Mouse (Mus musculus): ENCODE data around the gene Shh. TPM values are rescaled to one million over a fixed set of nuclear protein-coding genes. Genes with fewer than 3 reads are reported as not detected.

The Shh gene
- polyA plus RNA-seq, 2 experiments: 0.06 to 0.33 TPM

GRCm38 (mm10) chr5:28462741-28463590 lies 4.1 kb downstream of the Shh start:
- H3K9me3 ChIP-seq (ENCODE audit: control insufficient read depth, low read length): no peaks in the 10 kb centered on the region
- DNase-seq (ENCODE audit: low spot score) (no peak), ATAC-seq (ENCODE audit: low FRiP score, low read depth) (no peak)
- peaks cover 19% of the 10 kb centered on the region for H3K4me1 ChIP-seq (ENCODE audit: control insufficient read depth, insufficient read depth, low read length)
- WGBS: 3% methylated on average over 33 of the region's 33 CpGs
- no peaks in the 10 kb centered on the region for H3K36me3 ChIP-seq (ENCODE audit: control insufficient read depth, insufficient read depth, low read length)
- peaks cover 100% of the 10 kb centered on the region for H3K27me3 ChIP-seq (ENCODE audit: control insufficient read depth, insufficient read depth, low read length)
- H3K4me2 ChIP-seq (replicated peaks; ENCODE audit: low read depth, low read length, severe bottlenecking): no peak overlapping the region
- H3K4me3 ChIP-seq (replicated peaks; ENCODE audit: low read length): no peak overlapping the region
- TF ChIP-seq POLR2A (IDR thresholded peaks at IDR 0.05; ENCODE audit: borderline replicate concordance, extremely low read depth, insufficient read depth, insufficient read length): no peak
- H3K27ac ChIP-seq (replicated peaks; ENCODE audit: low read depth, low read length): no peak overlapping the region
- no peak overlapping the region for H3K9ac ChIP-seq (ENCODE audit: low read depth, low read length, severe bottlenecking)

GRCm38 (mm10) chr5:28461376-28461775 lies 5.7 kb downstream of the Shh start:
- 13% methylated on average over 11 of the region's 11 CpGs for WGBS
- H3K27me3 ChIP-seq (ENCODE audit: control insufficient read depth, insufficient read depth, low read length): peaks cover 94% of the 10 kb centered on the region
- TF ChIP-seq POLR2A (IDR thresholded peaks at IDR 0.05; ENCODE audit: borderline replicate concordance, extremely low read depth, insufficient read depth, insufficient read length): no peak
- no peaks in the 10 kb centered on the region for H3K36me3 ChIP-seq (ENCODE audit: control insufficient read depth, insufficient read depth, low read length)
- no peak overlapping the region for H3K27ac ChIP-seq (replicated peaks; ENCODE audit: low read depth, low read length)
- H3K4me2 ChIP-seq (replicated peaks; ENCODE audit: low read depth, low read length, severe bottlenecking): no peak overlapping the region
- no peak for DNase-seq (ENCODE audit: low spot score)
- ATAC-seq (ENCODE audit: low FRiP score, low read depth): no peak
- H3K4me3 ChIP-seq (replicated peaks; ENCODE audit: low read length): no peak overlapping the region
- peaks cover 22% of the 10 kb centered on the region for H3K4me1 ChIP-seq (ENCODE audit: control insufficient read depth, insufficient read depth, low read length)
- H3K9ac ChIP-seq (ENCODE audit: low read depth, low read length, severe bottlenecking): no peak overlapping the region
- H3K9me3 ChIP-seq (ENCODE audit: control insufficient read depth, low read length): no peaks in the 10 kb centered on the region

- H3K4me2 ChIP-seq (replicated peaks; ENCODE audit: low read depth, low read length, severe bottlenecking): no peak overlapping the region
- H3K4me1 ChIP-seq (ENCODE audit: control insufficient read depth, insufficient read depth, low read length): peaks cover 22% of the 10 kb centered on the region
Observed at GRCm38 (mm10) chr5:28460556-28461350, 6.3 kb downstream of the Shh start.

DNA sequence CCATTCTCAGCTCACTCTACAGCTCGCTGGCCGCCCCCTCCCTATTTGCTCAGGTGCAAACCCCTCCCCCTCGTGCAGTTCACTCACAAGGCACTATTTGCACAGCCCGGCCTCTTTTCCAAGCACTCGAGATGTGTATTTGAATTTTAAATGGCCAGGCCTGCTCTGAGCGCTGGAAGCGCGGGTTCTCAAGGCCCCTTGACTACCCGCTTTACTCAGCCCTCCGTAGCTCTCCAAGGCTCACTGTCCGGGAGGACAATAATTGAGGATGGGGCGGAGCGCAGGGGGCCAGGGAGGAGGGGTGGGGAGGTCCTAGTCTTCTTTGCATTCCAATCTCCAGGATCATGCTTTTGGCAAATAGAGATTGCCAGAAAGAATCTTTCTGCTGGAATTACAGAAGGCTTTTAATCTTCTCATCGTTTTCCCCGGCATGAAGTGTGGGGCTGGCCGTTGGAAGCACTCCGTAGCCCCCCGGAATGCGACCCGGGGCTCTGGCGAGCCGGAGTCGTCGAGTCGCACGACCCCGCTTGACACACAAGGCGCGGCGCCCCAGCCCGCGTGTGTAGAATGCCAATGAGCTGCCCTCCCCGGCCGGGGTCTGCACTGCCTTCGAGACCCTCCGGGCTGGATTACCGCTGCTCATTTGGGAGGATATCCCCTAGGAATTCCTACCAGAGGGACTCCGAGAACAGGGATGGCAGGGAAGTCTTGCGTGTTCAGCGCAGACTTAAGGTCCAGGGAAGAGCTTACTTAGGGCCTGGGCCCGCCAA lies 7.4 kb downstream of the Shh start:
- Histone ChIP-seq H3K9ac (ENCODE audit: low read depth, low read length, severe bottlenecking) (no peak overlapping the region), H3K4me1 (ENCODE audit: control insufficient read depth, insufficient read depth, low read length) (peaks cover 19% of the 10 kb centered on the region), H3K4me2 (replicated peaks; ENCODE audit: low read depth, low read length, severe bottlenecking) (no peak overlapping the region), H3K9me3 (ENCODE audit: control insufficient read depth, low read length) (no peaks in the 10 kb centered on the region), H3K36me3 (ENCODE audit: control insufficient read depth, insufficient read depth, low read length) (no peaks in the 10 kb centered on the region), H3K4me3 (replicated peaks; ENCODE audit: low read length) (peak overlapping the region; percentile 16; the same call in 1 of the 2 replicates), H3K27me3 (ENCODE audit: control insufficient read depth, insufficient read depth, low read length) (peaks cover 87% of the 10 kb centered on the region), H3K27ac (replicated peaks; ENCODE audit: low read depth, low read length) (no peak overlapping the region)
- 1% methylated on average over 40 of the region's 41 CpGs for WGBS
- TF ChIP-seq POLR2A (IDR thresholded peaks at IDR 0.05; ENCODE audit: borderline replicate concordance, extremely low read depth, insufficient read depth, insufficient read length): no peak
- DNase-seq (ENCODE audit: low spot score) (no peak), ATAC-seq (ENCODE audit: low FRiP score, low read depth) (no peak)

More at GRCm38 (mm10) chr5:28460556-28461350, 6.3 kb downstream of the Shh start:
- DNase-seq (ENCODE audit: low spot score) (no peak), ATAC-seq (ENCODE audit: low FRiP score, low read depth) (no peak)
- WGBS: 2% methylated on average over 15 of the region's 17 CpGs
- Histone ChIP-seq H3K36me3 (ENCODE audit: control insufficient read depth, insufficient read depth, low read length) (no peaks in the 10 kb centered on the region), H3K27me3 (ENCODE audit: control insufficient read depth, insufficient read depth, low read length) (peaks cover 94% of the 10 kb centered on the region), H3K9ac (ENCODE audit: low read depth, low read length, severe bottlenecking) (no peak overlapping the region), H3K9me3 (ENCODE audit: control insufficient read depth, low read length) (no peaks in the 10 kb centered on the region), H3K27ac (replicated peaks; ENCODE audit: low read depth, low read length) (no peak overlapping the region), H3K4me3 (replicated peaks; ENCODE audit: low read length) (no peak overlapping the region; the same call in 1 of the 2 replicates)
- TF ChIP-seq POLR2A (IDR thresholded peaks at IDR 0.05; ENCODE audit: borderline replicate concordance, extremely low read depth, insufficient read depth, insufficient read length): no peak

DNA sequence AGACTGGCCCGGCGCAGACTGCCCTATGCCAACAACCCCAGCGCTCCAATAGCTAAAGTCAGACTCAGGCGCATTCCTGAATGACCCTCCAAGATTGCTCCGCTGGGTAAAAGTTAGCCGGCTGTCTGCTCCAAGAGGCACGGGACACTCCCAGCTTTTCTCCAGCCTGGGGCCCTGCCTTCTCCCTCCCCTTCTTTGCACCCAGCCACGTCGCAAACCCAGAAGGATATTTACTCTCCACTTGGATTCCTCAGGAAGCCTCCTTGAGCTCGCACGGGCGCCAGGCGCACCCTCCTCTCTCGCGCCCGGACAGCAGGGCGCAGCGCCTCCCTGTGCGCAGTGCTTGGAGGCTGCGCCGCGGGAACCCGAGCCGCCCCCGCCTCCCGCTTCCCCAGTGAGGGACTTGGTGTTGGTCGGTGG lies 8.2 kb downstream of the Shh start:
- Histone ChIP-seq H3K4me1 (ENCODE audit: control insufficient read depth, insufficient read depth, low read length) (peaks cover 14% of the 10 kb centered on the region), H3K27me3 (ENCODE audit: control insufficient read depth, insufficient read depth, low read length) (peaks cover 79% of the 10 kb centered on the region), H3K9ac (ENCODE audit: low read depth, low read length, severe bottlenecking) (no peak overlapping the region), H3K27ac (replicated peaks; ENCODE audit: low read depth, low read length) (no peak overlapping the region), H3K36me3 (ENCODE audit: control insufficient read depth, insufficient read depth, low read length) (no peaks in the 10 kb centered on the region), H3K4me2 (replicated peaks; ENCODE audit: low read depth, low read length, severe bottlenecking) (peak overlapping the region; percentile 51; the same call in 1 of the 2 replicates), H3K4me3 (replicated peaks; ENCODE audit: low read length) (peak overlapping the region; percentile 5; the same call in 1 of the 2 replicates), H3K9me3 (ENCODE audit: control insufficient read depth, low read length) (no peaks in the 10 kb centered on the region)
- 2% methylated on average over 27 of the region's 27 CpGs for WGBS
- no peak for TF ChIP-seq POLR2A (IDR thresholded peaks at IDR 0.05; ENCODE audit: borderline replicate concordance, extremely low read depth, insufficient read depth, insufficient read length)
- no peak for ATAC-seq (ENCODE audit: low FRiP score, low read depth)
- DNase-seq (ENCODE audit: low spot score): no peak
